Mouse (Mus musculus): ENCODE measurements around the gene Gm10320.

Gm10320 gene

DNA sequence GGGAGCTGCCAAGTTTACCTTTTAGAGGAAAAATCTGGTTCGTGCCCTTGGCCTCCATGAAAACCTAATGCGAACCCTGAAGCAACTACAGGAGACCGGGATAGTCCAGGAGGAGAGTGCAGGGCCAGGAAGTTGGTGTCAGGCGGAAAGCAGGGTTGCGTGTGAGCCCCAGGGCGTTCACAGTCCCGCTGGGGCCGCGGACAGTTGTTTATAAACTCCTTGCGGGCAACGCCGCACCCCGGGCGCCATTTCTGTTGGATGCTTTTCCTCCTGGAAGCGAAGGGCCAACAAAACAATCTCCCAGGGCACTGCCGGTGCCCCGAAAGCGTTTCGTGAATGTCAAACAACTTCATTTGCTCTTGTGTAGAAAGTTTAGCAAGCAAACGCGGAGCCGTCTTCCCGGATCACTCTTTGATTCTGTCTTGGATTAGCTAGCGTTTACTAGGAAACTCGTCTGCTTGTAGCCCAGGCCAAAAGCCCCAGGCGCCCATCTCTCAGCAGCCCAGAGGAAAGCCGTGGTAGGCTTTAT is 11.1 kb upstream of the Gm10320 start:
- no peak for DNase-seq (ENCODE audit: low read depth)

DNA sequence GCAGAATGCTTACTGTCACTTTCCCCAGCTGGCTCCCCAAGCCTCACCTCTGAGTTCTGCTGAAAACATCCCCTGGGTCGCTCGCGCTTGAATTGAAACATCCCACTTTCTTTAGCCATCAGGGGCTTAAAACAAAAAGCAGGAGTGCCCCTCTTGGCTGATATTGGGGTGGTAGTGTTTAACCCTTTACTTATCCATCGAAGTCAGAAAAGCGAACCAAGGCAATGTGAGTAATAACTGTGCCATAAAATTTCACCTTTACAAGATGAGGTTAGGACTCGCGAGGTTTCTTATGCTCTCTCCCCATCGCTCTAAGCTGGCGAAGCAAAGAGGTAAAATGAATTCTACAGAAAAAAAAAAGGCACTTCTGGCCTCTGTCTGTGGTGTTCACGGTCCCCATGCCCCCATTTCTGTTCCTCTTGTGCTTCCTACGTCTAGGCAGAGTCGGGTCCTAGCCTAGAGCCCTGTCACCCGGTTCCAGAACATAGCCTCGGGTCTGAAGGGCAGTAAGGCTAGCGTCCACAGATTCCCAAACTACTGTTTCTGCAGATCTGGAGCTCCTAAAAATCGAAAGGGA is 10.5 kb upstream of the Gm10320 start:
- DNase-seq (ENCODE audit: low read depth) = no peak

DNA sequence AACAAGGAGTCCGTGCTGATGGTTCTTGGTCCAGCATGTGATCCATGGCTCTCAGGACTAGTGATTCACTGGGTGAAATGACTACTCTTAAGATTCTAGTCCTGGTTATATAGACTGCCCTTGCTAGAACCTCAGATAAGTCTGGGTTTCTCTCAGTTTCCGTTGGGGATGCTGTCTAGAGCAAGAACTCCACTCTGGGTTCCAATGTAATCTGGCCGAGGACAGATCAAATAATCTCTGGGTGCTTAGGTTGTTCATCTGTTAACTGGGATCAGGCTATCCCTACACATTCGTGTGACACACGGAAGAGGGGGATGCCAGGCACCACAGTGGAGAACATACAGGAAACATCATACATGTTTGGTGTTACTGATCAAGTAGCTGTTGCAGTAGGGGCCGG is 9.5 kb upstream of the Gm10320 start:
- DNase-seq (ENCODE audit: low read depth) = no peak

DNA sequence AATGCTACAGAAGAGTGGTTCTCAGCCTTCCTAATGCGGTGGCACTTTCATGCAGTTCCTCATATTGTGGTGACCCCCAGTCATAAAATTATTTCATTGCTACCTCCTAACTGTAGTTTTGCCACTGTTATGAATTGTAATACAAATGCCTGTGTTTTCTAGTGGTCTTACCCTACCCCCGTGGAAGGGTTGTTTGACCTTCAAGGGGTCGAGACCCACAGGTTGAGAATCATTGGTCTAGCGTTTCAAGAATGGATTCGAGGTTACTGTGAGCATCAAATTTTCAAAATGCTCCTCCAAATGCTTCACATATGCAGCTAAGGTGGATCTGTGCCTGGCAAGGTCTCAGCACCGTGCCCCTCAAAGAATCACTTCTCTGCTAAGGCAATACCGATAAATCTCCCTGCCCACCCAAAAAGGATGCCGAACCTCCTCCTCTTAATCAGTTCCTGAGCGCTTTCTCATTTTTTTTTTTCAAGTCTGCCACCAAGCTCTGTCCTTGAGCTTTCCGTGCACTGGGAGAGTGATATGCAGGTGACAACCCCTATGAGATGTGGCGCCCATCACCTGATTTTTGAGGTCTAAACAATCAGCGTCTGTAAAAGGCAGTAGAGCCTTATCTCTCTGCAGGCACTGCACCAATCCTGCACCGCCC is 8.8 kb upstream of the Gm10320 start:
- no peak for DNase-seq (ENCODE audit: low read depth)

DNA sequence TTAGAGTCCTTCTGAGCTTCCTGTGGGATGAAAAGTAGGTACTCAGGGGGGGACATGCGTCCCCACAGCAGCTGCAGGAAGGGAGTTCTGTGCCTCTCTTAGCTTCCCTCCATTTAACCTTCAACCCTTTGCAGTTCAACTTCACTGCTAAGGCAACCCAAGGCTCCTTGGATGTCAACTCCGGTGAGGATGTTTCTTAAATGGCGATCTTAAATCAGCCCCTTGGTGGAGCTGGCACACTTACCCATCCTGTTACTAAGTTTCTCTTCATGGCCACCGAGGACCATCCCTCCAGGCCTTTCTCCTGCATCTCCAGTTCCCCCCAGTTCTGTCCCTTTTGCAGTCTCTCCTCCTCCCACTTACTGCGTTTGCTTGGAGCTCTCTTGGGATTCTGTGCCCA is 6.8 kb upstream of the Gm10320 start:
- DNase-seq (ENCODE audit: low read depth) = no peak

DNA sequence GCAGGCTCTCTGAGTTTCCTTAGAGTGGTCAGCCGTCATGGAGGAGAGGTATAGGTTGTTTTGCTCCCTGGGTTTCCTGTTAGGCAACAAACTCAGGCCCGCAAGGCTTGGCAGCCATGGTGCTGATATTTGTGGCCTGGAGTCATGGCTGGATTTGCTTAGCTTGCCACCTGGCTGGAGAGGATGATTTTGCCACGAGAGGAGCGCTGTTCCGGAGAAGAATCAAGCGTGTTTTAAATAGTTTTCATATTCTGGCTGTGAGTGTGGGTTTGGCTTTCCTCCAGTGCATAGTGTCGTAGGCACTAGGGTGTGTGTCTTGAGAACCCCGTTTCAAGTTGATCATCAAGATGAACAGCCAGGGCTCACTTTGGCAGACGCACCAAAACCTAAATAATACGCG is 6.3 kb upstream of the Gm10320 start:
- DNase-seq (ENCODE audit: low read depth) = peak; percentile 78

DNA sequence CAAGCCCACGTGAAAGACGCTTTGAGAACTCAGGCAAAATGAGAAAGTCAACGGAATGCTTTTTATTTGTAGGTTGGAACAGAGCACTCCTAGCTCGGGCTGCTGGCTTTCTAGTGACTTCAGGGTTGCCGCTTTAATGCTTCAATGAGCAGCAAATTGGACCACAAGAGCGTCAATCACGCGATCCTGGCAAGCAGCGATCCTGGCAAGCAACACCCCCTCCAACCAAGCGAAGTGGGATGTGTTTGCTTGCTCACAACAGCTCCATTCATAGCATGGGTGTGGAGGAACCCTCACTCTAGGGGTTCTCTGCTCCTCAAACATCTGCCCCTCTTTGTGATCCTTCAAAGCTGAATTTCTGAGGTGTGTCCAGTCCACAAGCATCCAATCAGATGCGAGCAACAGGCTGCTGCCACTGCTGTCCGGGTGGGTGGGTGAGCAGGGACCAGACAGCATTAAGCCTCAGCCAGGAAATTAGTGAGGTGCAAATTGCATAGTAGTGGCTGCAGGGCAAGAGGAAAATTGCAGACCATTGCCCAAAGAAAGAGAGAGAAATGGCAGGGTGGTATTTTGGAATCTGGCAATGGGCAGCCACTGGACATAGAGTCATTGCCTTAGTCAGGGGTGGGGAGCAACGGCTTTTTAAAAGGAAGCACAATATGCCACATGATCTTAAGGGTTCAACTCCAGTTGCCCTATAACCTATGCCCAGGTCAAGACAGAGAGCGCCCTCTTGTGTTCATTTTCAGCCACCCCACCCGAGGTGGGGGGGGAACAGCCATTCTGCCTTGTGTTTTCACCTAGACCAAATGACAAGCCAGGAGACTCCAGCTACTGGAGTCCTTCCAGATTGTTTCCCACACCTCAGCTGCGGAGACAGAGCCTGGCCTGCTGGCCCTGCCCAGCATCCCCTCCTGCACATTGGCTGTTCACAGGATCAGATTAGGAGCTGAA is 5.4 kb upstream of the Gm10320 start:
- DNase-seq (ENCODE audit: low read depth) = peak; percentile 80

DNA sequence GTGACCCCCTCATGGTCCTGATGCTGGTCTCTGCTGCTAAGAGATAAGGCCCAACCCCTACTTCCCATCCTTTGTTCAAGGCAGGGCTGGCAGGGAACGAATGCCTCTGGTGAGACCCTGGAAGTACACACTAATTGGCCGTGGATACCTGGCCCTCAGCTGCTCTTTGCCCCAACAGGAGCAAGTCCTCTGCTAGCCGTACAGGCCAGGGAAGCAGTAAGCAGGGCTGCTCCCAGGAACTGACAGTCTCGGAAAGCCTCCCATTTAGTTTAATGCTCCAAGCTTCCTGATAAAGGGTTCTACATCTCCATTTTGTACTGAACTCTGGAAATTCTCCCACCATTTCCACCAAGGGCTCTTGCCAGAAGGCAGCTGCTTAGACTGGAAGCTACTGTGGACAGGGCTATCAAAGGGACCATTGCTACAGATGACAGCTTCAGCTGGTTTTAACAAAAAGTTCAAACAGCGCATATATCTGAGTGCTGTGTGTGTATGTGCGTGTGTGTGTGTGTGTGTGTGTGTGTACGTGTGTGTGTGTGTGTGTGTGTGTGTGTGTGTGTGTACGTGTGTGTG is 2.8 kb upstream of the Gm10320 start:
- DNase-seq (ENCODE audit: low read depth) = no peak

DNA sequence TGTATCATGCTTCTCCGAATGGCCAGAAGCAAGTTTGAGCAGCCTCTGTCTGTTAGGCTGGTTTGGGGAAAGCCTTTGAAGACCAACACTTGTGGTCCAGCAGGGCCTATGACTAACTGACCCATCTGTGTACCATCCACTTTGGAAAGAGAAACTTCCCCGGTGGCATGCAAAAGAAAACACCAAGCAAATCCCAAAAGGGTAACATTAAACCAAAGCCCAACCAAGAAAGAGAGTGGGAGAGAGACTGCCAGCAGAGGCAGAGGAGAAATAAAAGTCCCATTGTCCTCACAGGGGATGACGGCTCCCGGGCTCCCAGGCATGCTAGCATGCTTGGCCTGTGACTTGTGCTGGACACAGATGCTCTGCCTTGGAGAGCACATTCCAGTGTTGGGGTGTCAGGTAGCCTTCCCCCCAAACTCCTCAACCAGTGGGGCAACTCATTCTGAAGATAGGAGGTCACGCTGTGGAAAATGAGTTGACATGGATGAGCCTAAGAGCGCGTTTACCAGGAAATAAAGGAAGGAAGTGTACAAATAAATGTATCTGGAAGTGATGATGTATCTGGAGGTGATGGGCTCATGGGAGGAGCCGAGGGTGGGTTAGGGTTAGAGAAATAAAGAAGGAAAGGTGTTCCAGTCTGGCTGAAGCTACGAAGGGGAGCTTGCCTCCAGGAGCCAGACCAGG is 911 bp upstream of the Gm10320 start:
- DNase-seq (ENCODE audit: low read depth) = peak; percentile 92

DNA sequence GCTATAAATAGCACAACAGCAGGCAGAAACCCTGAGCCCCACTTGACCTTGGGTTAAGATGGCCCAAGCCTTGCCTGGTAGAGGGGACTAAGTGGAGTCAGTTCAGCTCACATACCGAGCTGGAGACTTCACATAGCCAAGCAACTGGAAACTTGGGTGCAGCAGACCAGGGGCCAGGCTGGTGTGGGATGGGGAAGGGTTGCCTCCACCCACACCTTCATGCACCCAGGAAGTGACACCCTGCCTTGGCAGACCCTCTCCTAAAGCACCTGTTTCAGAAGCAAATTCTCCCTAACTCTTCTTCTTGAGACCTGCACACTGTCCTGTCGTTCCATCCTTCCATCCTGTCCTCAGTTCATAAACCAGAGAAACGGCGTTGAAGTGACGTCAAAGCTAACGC is 5.1 kb downstream of the Gm10320 start:
- DNase-seq (ENCODE audit: low read depth) = no peak

DNA sequence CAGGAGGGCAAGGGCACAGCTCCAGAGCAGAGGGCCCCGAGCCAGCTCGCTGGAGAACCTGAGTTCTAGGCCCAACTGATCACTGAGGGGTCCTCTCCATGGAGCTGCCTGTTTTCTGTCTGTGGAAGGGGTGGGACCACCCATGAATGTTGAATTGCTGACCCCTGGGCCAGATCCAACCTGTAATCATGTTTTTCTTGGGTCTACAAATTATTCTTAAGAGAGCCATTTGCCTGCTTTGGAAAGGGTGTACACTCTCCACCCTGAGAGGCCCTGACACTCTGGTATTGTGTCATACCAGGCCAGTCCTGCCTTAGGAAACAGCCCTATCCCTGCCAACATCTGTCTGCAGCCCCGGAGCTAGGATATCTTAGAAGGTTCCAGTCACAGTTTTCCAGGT is 5.6 kb downstream of the Gm10320 start:
- DNase-seq (ENCODE audit: low read depth) = no peak

DNA sequence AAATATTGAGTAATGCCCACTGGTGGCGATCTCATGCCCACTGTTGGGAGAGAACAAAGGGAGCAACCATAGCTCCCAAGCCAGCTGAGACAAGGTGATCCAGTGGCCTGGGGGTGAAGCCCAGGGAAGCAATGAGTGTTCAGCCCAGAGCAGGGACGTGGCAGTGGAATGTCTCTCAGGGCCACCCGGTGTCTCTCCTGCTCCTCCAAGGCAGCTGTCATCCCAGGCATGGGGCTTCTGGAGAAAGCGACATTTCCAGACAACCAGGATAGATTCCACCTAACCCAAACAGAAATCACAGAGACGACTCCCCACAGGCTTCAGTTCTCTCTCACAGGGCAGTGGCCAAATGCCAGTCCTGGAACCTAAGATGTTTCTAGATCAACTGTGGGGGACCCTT is 6.4 kb downstream of the Gm10320 start:
- no peak for DNase-seq (ENCODE audit: low read depth)

DNA sequence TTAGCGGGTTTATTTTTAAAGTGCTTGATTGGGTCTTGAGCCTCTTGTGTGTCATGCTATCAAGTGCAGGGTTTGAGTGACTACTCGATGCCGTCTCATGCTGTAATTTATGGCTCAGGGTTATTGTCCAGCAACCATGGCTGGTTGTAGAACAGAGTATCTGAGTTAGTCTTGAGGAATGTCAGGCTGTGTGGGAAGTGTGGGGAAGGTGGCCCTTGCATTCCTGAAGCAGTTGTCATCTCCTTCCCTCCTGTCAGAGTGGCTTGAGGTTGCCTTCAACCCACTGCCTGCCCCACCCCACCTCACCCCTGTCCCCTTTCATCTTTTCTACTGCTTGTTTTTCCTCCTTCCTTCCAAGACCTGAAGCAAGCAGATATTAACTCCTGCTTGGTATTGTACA is 13.8 kb downstream of the Gm10320 start:
- no peak for DNase-seq (ENCODE audit: low read depth)

DNA sequence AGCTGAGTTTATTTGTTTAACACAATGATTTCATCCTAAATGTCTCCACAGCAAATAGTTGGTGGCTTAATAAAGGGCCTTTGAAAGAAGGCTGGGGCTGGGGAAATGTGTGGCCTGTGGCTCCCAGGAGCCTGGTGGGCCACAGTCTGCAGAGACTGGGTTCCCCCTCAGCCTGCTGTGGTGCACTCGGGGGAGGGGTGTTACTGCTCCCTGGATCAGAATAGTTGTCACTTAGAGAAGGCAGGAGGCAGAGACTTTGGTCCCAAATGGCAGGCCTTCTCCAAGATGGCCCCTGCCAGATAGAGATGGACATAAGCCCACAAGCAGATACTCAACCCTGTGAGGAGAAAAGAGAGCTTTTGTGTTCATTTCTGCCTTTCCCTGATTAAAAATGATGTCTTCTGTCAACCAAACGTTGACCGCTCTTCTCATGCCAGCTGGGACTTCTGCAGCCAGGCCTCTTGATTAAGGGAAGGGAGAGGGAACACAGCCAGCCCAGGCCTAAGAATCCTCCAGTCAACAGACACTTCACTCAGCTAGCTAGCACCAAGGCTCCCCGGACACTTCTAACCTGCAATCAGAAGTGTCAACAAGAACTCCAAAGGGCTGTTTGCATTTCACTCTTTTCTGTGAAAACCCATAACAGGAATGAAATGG is 14.8 kb downstream of the Gm10320 start:
- no peak for DNase-seq (ENCODE audit: low read depth)

DNA sequence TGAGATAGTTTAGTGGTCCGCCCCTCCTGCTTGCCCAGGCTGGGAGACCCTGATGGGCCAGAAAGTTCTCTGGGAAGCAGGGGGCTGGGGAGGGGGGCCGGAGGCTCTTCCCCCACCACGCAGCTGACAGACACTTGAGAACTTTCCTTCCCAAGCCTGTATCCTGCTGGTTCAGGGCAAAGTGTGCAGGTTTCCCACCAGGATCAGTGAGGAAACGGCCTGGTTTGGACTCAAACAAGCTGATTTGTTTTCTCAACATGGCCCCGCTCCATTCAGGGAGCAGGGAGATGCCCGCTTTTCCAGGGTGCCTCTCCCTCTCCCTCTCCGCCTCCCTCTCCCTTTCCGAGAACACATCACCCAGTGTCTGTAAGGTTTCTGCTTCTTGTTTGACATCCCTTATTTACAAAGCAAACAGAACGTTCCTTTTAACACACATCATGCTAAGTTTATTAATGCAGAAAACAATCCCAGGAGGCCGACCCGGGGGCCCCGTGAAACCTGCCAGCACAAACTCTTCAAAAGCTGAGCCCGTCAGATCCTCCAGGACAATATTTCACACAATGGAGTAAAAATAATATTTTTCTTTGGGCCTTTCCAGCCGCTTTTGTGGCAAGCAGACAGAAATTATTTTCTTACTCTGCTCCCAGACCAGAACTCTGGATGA is 15.5 kb downstream of the Gm10320 start:
- DNase-seq (ENCODE audit: low read depth) = peak; percentile 67

DNA sequence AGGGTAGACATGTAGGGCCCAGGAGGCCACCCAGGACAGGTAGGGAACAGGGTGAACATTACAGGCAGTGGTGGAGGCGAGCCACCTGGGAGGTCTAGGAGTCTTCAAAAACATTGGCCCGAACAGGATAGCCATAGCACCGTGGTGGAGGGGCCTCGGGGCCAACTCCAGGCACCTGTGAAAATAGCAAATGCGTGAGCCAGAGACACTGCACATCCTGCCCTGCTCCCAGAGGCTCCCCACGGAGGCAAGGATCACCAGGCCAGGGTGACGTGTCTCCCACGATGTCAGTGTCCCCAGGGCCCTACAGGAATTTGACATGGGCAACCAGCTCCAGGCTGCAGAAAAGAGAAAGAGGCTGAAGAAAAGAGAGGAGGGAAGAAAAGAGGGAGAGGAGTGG is 16.1 kb downstream of the Gm10320 start:
- DNase-seq (ENCODE audit: low read depth) = no peak

DNA sequence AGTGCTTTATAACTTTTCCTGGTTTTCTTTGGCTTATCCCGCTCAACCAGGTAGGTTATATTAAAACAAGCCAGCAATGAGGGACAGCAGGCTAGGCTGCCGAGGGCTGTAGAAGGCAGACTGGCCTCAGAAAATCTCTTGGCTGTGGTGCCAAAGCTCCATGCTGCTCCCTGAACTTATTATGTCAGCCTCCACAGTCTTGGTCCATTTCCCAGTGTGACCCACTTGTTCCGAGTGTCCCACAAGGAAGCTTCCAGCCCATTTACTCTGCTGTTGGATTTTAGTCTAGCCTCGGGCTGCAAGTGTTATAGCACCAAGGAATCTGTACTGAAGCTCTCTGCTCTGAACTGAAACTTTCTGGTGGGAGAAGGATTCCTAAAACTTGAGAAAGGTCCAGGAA is 18.8 kb downstream of the Gm10320 start:
- DNase-seq (ENCODE audit: low read depth) = no peak

DNA sequence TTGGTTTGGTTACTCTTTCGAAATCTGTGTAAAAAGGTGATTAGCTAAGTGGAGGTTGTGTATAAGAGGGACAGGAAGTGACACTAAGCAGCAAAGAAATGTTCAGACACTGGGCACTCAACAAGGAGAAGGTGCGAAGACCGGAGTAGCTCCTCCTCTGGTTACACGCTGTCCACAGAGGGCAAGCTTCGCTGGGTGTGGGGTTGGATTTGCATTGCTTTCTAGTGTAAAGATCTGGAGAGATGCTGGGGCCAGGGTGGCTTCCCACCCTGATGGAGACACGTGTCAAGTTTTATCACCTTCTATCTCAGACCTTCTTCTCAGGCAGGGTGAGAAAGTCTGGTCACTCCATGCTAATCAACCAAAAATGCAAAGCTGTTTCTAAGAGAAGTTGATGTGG is 20.0 kb downstream of the Gm10320 start:
- DNase-seq (ENCODE audit: low read depth) = no peak

DNA sequence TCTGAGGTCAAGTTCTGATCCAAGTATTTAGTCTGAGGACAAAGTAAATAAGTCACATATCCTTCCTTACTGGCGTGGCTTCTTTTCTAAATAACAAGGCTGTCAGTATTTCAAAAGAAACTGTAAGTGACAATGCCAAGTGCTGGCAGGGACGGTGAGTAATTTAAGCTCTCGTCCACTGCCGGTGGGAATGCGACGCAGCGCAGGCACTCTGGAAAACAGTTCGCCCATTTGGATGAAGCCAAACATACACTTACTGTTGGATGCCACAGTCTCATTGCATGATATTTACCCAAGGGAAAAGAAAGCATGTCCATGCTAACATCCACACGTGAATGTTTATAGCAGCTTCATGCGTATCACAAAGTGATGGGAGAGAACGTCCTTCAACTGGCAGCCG is 21.5 kb downstream of the Gm10320 start:
- peak; percentile 46 for DNase-seq (ENCODE audit: low read depth)

DNA sequence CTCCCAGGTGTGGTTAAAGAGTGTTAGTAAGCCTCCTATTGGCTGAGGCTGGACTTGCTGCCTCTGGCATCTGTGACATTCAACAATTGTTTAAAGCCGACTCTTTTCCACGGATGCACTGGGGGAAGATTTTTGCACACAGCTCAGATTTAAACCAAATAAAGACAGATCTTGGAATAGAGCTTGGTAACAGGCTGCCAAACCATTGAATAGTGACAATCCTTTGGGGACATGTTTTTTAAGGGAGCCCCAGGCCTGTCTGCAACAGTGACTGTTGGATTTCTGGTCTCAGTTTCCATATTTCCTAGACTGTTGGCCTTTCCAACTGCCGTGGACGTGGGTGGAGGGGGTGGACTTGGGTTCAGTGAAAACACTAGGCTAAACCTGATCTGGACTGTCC is 21.9 kb downstream of the Gm10320 start:
- DNase-seq (ENCODE audit: low read depth) = no peak

DNA sequence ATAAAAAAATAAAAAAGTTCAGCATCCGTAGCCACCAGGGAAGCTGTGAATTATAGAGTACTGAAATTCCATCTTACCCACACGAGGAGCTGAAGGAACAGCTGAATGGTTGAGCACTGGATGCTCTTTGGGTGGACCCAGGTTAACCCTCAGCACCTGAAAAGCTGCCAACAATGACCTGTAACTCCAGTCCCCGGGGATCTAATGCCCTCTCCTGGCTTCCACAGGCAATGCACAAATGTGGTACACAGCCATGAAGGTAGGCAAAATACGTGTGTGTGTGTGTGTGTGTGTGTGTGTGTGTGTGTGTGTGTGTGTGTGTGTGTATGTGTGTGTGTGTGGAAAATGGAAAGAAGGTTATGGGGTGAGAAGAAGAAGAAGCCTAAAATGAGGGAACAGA is 30.3 kb downstream of the Gm10320 start:
- DNase-seq (ENCODE audit: low read depth) = no peak

All from fibroblast of lung, adult 2 months (primary cell).